In genomic region chr15:31595651-31596050, GRCm38 (mm10) we compare ENCODE assay signal across 13 mouse cellular contexts.
"Had no signal": no experiment of that assay in that cellular context is flagged by ENCODE, and none has a peak within 500 bp of the region (broad histone marks: within the 10 kb centered on the region; RNA-seq: fewer than 3 reads in every experiment).

No protein-coding gene starts in this region.

- H3K27me3 ChIP-seq: intestine, embryonic 15.5 days; limb, embryonic 13.5 days; midbrain, embryonic 12.5 days; neural tube, embryonic 13.5 days had no signal

- H3K4me2 ChIP-seq: hindbrain, embryonic 14.5 days; intestine, embryonic 15.5 days; limb, embryonic 13.5 days; midbrain, embryonic 12.5 days; neural tube, embryonic 13.5 days had no signal

- H3K9me3 ChIP-seq: intestine, embryonic 15.5 days; limb, embryonic 13.5 days; midbrain, embryonic 12.5 days; neural tube, embryonic 13.5 days had no signal

- ATAC-seq: intestine, embryonic 15.5 days; midbrain, embryonic 16.5 days had no signal

- H3K9ac ChIP-seq: hindbrain, embryonic 14.5 days; intestine, embryonic 15.5 days; limb, embryonic 13.5 days; liver, embryonic 14.5 days; midbrain, embryonic 12.5 days; neural tube, embryonic 13.5 days had no signal

- H3K27ac ChIP-seq: hindbrain, embryonic 14.5 days; intestine, embryonic 15.5 days; layer of hippocampus, adult 2 months; limb, embryonic 13.5 days; liver, embryonic 14.5 days; midbrain, embryonic 12.5 days; neural tube, embryonic 13.5 days had no signal

- DNase-seq: kidney, postnatal 14 days; lung, adult 18-20 months; retina, postnatal 1 day; right cerebral cortex, postnatal 4 days; thymus, postnatal 36 days had no signal

- H3K4me3 ChIP-seq: intestine, embryonic 15.5 days; layer of hippocampus, adult 2 months; limb, embryonic 13.5 days; midbrain, embryonic 12.5 days; neural tube, embryonic 13.5 days had no signal
